Mouse (Mus musculus): ENCODE measurements around the gene Olfr91. TPM values are rescaled to one million over a fixed set of nuclear protein-coding genes. Genes with fewer than 3 reads are reported as not detected.
"Not testable (repeated sequence)": the region's sequence is repeated elsewhere in the genome, so short reads cannot be mapped to it uniquely, and the experiment has no call there.

Gene Olfr91
- not detected in 2 replicates for polyA plus RNA-seq (2016; fragmentation: Nextera tagmentation; extraction: Ambion mirVana)

GRCm38 (mm10) chr17:37098178-37098577, at the start of gene Olfr91:
TSS of gene Olfr91 (minus strand) at chr17:37098278.
- Histone ChIP-seq H3K27me3 (no peaks in the 10 kb centered on the region), H3K4me1 (no peaks in the 10 kb centered on the region), H3K9me3 (no peaks in the 10 kb centered on the region), H3K4me3 (no peak within 1 kb of the TSS), H3K36me3 (no peaks in the 10 kb centered on the region), H3K9ac (replicated peaks) (no peak within 1 kb of the TSS), H3K27ac (replicated peaks) (no peak within 1 kb of the TSS), H3K4me2 (replicated peaks) (no peak within 1 kb of the TSS)
- ATAC-seq (ENCODE audit: low FRiP score, low read depth), result no peak
- 82% methylated on average over 1 of the region's 1 CpGs for WGBS

DNA sequence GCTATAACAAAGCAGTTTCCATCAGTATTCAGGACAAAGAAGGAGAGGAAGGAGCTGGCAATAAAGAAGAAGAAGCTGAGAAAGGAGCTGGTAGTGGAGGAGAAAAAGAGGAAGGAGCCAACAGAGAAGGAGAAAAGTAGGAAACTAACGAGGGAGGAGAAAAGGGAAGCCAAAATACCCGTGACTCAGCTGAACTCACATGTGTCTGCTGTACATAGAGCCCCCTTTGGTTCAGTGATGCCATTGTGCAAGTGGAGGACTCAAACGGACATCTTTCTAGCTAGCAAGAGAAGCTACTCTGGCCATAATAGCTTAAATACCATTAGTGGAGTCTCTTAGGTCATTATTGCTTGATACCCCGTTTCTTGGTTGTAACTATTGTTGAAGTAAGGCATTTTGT, 33.3 kb upstream of the Olfr91 start:
- not testable (repeated sequence) for H3K4me3 ChIP-seq; H3K9ac ChIP-seq (replicated peaks); ATAC-seq (ENCODE audit: low FRiP score, low read depth); H3K4me2 ChIP-seq (replicated peaks); H3K9me3 ChIP-seq; H3K4me1 ChIP-seq; H3K27me3 ChIP-seq; H3K36me3 ChIP-seq; H3K27ac ChIP-seq (replicated peaks)
- WGBS, result 69% methylated on average over 4 of the region's 4 CpGs

GRCm38 (mm10) chr17:37119988-37120387, 21.9 kb upstream of the Olfr91 start, which contains the start of gene Olfr92:
TSS of gene Olfr92 (minus strand) at chr17:37120088.
- ATAC-seq (ENCODE audit: low FRiP score, low read depth), result no peak
- H3K36me3 ChIP-seq, result no peaks in the 10 kb centered on the region
- no peaks in the 10 kb centered on the region for H3K4me1 ChIP-seq
- H3K9me3 ChIP-seq, result no peaks in the 10 kb centered on the region
- no peak within 1 kb of the TSS for H3K4me3 ChIP-seq
- WGBS, result 98% methylated on average over 2 of the region's 2 CpGs
- no peak within 1 kb of the TSS for H3K27ac ChIP-seq (replicated peaks)
- H3K27me3 ChIP-seq, result no peaks in the 10 kb centered on the region
- H3K4me2 ChIP-seq (replicated peaks), result no peak within 1 kb of the TSS
- H3K9ac ChIP-seq (replicated peaks), result no peak within 1 kb of the TSS

- Histone ChIP-seq H3K27ac (replicated peaks) (no peak overlapping the region), H3K4me1 (no peaks in the 10 kb centered on the region), H3K9me3 (no peaks in the 10 kb centered on the region), H3K36me3 (no peaks in the 10 kb centered on the region), H3K9ac (replicated peaks) (no peak overlapping the region), H3K4me3 (no peak overlapping the region), H3K27me3 (no peaks in the 10 kb centered on the region), H3K4me2 (replicated peaks) (no peak overlapping the region)
- no peak for ATAC-seq (ENCODE audit: low FRiP score, low read depth)
- WGBS, result 83% methylated on average over 5 of the region's 5 CpGs
Measured at GRCm38 (mm10) chr17:37093289-37093688, 4.8 kb downstream of the Olfr91 start.

- no peak for ATAC-seq (ENCODE audit: low FRiP score, low read depth)
- H3K27ac ChIP-seq (replicated peaks), result no peak overlapping the region
- no peaks in the 10 kb centered on the region for H3K9me3 ChIP-seq
- no peaks in the 10 kb centered on the region for H3K4me1 ChIP-seq
- H3K4me3 ChIP-seq, result no peak overlapping the region
- 70% methylated on average over 1 of the region's 1 CpGs for WGBS
- no peak overlapping the region for H3K9ac ChIP-seq (replicated peaks)
- H3K27me3 ChIP-seq, result no peaks in the 10 kb centered on the region
- H3K4me2 ChIP-seq (replicated peaks), result no peak overlapping the region
- no peaks in the 10 kb centered on the region for H3K36me3 ChIP-seq
Measured at GRCm38 (mm10) chr17:37092198-37092597, 5.9 kb downstream of the Olfr91 start.

- Histone ChIP-seq H3K4me3 (no peak within 1 kb of the TSS), H3K36me3 (no peaks in the 10 kb centered on the region), H3K27me3 (no peaks in the 10 kb centered on the region), H3K4me2 (replicated peaks) (no peak within 1 kb of the TSS), H3K9ac (replicated peaks) (no peak within 1 kb of the TSS), H3K9me3 (no peaks in the 10 kb centered on the region), H3K4me1 (no peaks in the 10 kb centered on the region), H3K27ac (replicated peaks) (no peak within 1 kb of the TSS)
- no peak for ATAC-seq (ENCODE audit: low FRiP score, low read depth)
Measured at GRCm38 (mm10) chr17:37088399-37088798, 9.7 kb downstream of the Olfr91 start, which contains the start of gene Olfr90. TSS of gene Olfr90 (minus strand) at chr17:37088499.

GRCm38 (mm10) chr17:37085545-37085944, 12.5 kb downstream of the Olfr91 start:
- 87% methylated on average over 10 of the region's 10 CpGs for WGBS

DNA sequence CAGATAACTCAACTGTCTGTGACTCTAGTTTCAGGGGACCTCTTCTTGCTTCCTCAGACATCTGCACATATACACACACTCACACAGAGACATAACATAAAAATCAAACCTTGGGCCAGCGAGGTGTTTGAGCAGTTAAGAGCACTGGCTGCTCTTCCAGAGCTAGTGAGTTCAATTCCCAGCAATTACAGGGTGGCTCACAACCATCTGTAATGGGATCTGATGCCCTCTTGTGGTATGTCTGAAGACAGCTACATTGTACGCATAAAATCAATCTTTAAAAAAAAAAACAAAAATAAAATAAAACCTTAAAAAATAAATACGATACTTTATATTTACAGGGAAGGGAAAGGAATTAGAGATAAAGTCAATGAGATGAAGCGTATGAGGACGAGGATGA, 13.4 kb downstream of the Olfr91 start:
- Histone ChIP-seq H3K9me3 (no peaks in the 10 kb centered on the region), H3K4me1 (peaks cover 4% of the 10 kb centered on the region; the same call in 1 of the 2 replicates)
- ATAC-seq (ENCODE audit: low FRiP score, low read depth), result no peak

More at GRCm38 (mm10) chr17:37085545-37085944, 12.5 kb downstream of the Olfr91 start:
- H3K27ac ChIP-seq (replicated peaks), result no peak overlapping the region
- H3K9ac ChIP-seq (replicated peaks), result no peak overlapping the region
- H3K9me3 ChIP-seq, result no peaks in the 10 kb centered on the region
- H3K4me2 ChIP-seq (replicated peaks), result no peak overlapping the region
- no peak overlapping the region for H3K4me3 ChIP-seq
- no peaks in the 10 kb centered on the region for H3K4me1 ChIP-seq
- H3K27me3 ChIP-seq, result no peaks in the 10 kb centered on the region
- ATAC-seq (ENCODE audit: low FRiP score, low read depth), result no peak
- H3K36me3 ChIP-seq, result no peaks in the 10 kb centered on the region

DNA sequence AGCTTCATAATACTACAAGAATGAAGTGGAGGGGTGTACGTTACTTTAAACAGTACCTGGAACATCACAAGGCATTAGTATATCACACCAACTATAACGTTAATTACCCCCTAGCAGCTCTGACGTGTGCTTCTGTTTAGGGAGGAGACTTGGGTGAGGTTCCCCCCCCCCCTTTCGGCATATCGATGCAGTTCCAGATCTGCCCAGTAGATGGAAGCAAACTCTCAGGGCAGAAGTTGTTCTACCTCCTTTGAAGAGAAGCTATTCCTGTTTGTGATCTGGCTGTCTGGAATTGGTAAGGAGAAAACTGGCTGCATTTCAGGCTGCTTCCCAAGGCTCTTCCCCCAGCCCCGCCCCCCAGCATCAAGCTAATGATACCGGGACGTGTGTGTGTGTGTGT, 14.8 kb downstream of the Olfr91 start:
- Histone ChIP-seq H3K4me3 (no peak overlapping the region), H3K27me3 (no peaks in the 10 kb centered on the region), H3K9me3 (no peaks in the 10 kb centered on the region), H3K9ac (replicated peaks) (no peak overlapping the region), H3K4me2 (replicated peaks) (no peak overlapping the region), H3K36me3 (no peaks in the 10 kb centered on the region), H3K4me1 (peaks cover 16% of the 10 kb centered on the region), H3K27ac (replicated peaks) (no peak overlapping the region)
- peak; percentile 51 for ATAC-seq (ENCODE audit: low FRiP score, low read depth)
- WGBS, result 6% methylated on average over 8 of the region's 8 CpGs

More for the DNA sequence above, 13.4 kb downstream of the Olfr91 start:
- no peak overlapping the region for H3K4me3 ChIP-seq
- WGBS, result 59% methylated on average over 5 of the region's 5 CpGs
- H3K9ac ChIP-seq (replicated peaks), result no peak overlapping the region
- no peaks in the 10 kb centered on the region for H3K27me3 ChIP-seq
- no peak overlapping the region for H3K4me2 ChIP-seq (replicated peaks)
- H3K36me3 ChIP-seq, result no peaks in the 10 kb centered on the region
- H3K27ac ChIP-seq (replicated peaks), result no peak overlapping the region

GRCm38 (mm10) chr17:37081659-37082058, 16.4 kb downstream of the Olfr91 start:
- no peak for ATAC-seq (ENCODE audit: low FRiP score, low read depth)
- WGBS, result 85% methylated on average over 4 of the region's 4 CpGs
- no peak overlapping the region for H3K27ac ChIP-seq (replicated peaks)
- no peaks in the 10 kb centered on the region for H3K27me3 ChIP-seq
- H3K9ac ChIP-seq (replicated peaks), result no peak overlapping the region
- peaks cover 3% of the 10 kb centered on the region; the same call in 1 of the 2 replicates for H3K36me3 ChIP-seq
- H3K9me3 ChIP-seq, result no peaks in the 10 kb centered on the region
- H3K4me1 ChIP-seq, result peaks cover 22% of the 10 kb centered on the region
- H3K4me2 ChIP-seq (replicated peaks), result no peak overlapping the region
- H3K4me3 ChIP-seq, result no peak overlapping the region

GRCm38 (mm10) chr17:37080119-37080518, 18.0 kb downstream of the Olfr91 start:
- Histone ChIP-seq H3K4me3 (no peak overlapping the region), H3K9me3 (no peaks in the 10 kb centered on the region), H3K4me1 (peaks cover 22% of the 10 kb centered on the region), H3K27ac (replicated peaks) (no peak overlapping the region), H3K27me3 (peaks cover 9% of the 10 kb centered on the region), H3K36me3 (peaks cover 19% of the 10 kb centered on the region; the same call in 1 of the 2 replicates), H3K9ac (replicated peaks) (no peak overlapping the region), H3K4me2 (replicated peaks) (no peak overlapping the region)
- no peak for ATAC-seq (ENCODE audit: low FRiP score, low read depth)
- 13% methylated on average over 5 of the region's 5 CpGs for WGBS

GRCm38 (mm10) chr17:37078990-37079389, 19.1 kb downstream of the Olfr91 start:
- Histone ChIP-seq H3K4me2 (replicated peaks) (peak overlapping the region; percentile 25), H3K27me3 (peaks cover 10% of the 10 kb centered on the region), H3K9me3 (no peaks in the 10 kb centered on the region), H3K36me3 (peaks cover 29% of the 10 kb centered on the region), H3K4me3 (no peak overlapping the region), H3K4me1 (peaks cover 22% of the 10 kb centered on the region), H3K27ac (replicated peaks) (peak overlapping the region; percentile 39), H3K9ac (replicated peaks) (no peak overlapping the region)
- 1% methylated on average over 2 of the region's 2 CpGs for WGBS
- peak; percentile 57 for ATAC-seq (ENCODE audit: low FRiP score, low read depth)

- Histone ChIP-seq H3K27me3 (peaks cover 10% of the 10 kb centered on the region), H3K9ac (replicated peaks) (no peak overlapping the region), H3K4me2 (replicated peaks) (no peak overlapping the region), H3K9me3 (no peaks in the 10 kb centered on the region), H3K4me3 (no peak overlapping the region), H3K4me1 (peaks cover 22% of the 10 kb centered on the region), H3K36me3 (peaks cover 37% of the 10 kb centered on the region), H3K27ac (replicated peaks) (no peak overlapping the region)
- 14% methylated on average over 1 of the region's 1 CpGs for WGBS
- ATAC-seq (ENCODE audit: low FRiP score, low read depth), result no peak
Measured at GRCm38 (mm10) chr17:37078193-37078592, 19.9 kb downstream of the Olfr91 start.

Data from midbrain, embryonic 12.5 days (tissue).